Mouse (Mus musculus): ENCODE measurements around the gene Ephb4.

The Ephb4 gene

DNA sequence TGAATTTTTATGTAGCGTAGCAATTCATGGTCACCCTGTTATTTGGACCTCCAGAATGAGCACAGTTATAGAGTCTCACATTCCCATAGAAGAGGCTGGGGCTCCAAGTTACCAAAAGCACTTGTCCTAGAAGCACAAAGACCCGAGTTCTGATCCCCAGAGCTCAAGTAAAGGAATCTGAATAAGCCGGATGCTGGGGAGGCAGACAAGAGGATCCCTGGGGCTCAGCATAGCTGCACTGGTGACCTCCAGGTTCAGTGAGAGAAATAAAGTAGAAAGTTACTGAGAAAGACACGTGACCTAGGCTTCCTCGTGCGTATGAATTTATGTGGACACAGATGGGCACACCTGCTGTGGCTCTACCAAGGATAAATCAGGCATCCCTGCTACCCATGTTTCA, 14.8 kb upstream of the Ephb4 start:
- DNase-seq = no peak

DNA sequence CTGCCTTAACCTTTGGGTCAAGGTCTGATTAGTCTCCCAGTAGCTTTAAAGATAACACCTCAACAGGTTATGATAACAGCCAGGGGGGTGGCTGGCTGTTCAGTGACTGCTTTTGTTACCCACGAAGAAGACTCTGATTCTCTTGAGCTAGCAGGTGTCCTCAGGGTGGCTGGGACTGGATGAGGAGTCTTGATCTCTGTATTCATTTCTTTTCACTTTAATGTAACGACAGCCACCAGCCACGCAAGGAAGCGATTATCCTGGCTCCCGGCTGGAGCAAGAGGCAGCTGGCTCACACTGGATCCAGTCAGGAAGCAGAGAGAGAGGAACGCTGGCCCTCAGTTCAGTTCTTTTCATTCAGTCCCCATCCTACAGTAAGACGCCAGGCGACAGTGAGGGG, 12.7 kb upstream of the Ephb4 start:
- no peak for DNase-seq

DNA sequence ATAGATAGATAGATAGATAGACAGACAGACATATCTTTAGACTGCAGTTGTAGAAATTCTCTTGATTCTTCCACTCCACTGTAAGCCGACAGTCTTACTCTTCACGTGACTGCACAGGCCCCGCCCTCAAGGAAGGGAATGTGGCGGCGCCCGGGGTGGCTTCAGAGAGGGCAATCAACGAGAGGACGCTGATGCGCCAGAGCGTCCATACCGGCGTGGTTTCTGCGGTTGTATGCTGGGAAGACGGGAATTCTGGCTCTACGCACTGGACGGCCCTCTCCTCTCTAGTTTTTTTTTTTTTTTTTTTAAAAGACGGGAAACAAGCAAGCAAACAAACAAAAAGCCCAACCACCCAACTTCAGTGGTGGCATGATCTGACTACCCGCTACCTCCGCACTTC, 11.7 kb upstream of the Ephb4 start:
- DNase-seq = peak; percentile 96

DNA sequence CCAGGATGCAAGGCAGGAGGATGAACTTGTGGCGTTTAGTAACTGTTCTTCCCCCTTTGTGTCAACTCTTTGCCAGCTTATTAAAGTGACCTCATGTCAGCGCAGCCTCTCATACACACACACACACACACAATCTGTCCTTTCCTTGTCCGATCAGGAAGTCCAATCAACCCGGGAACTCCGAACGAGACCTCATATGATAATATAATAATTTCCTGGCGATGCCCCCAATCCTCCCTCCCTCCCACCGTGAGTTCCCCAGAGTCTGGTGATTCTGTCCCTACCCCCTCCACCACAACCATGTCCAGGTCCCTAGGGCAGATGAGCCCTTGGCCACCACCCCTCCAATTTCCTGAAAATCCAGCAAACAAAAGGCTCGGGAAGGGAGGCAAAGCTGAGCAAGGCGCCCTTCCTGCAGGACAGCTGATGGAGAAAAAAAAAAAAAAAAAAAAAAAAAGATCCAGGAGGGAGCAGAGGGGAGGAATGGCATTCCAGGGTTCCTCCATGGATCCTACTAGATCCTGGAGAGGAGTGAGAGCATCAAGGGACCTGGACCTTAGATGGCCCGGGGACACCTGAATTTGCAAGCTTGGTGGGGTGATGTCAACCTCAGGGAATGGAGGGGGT, 11.1 kb upstream of the Ephb4 start:
- peak; percentile 80 for DNase-seq

DNA sequence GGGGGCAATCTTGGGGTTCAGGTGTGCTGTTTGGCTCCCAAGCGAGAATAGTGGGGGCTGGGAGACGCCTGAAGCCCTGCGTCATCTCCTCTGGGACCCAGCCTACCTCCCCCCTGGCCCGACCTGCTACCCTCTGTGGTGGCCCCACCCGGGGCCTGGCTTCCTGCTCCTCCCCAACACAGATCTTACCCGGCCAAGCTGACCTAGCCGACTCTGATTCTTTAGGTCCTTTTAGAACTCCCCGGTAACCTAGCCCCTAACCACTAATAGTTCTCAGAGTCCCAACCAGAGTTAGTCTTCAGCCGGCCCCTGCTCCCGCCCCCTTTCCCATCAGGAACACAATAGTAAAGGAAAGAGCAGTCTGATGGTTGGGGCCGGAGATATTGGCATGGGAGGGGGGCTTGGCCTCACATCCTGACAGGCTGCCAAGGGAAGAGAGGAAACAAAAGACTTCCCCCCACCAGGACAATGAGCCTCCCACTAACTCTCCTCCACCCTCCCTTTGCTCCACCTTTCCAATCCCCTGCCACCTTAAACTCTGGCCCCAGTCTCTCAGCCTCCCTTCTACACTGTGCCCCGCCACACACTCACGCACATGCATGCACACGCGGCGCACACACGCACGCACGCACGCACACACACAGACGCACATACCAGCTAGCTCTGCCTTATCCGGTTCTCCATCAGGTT, 10.5 kb upstream of the Ephb4 start:
- DNase-seq = peak; percentile 84

DNA sequence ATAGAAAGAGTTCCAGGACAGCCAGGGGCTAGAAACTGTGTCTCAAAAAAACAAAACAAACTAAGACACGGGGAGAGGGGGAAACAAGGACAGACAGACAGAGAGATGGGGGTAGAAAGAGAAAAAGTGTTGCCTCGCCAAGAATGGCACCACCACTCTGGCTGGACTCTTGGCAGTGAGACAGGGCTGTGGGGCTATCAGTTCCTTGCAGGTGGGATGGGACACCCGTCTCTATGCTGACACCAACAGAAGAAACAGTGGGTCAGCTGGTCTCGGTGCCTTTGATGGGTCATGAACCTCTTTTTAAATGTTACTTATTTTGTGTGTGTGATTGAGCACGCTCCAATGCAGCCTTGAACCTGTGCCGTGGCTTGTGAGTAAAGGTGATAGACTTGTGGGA, 9.7 kb upstream of the Ephb4 start:
- DNase-seq = no peak

DNA sequence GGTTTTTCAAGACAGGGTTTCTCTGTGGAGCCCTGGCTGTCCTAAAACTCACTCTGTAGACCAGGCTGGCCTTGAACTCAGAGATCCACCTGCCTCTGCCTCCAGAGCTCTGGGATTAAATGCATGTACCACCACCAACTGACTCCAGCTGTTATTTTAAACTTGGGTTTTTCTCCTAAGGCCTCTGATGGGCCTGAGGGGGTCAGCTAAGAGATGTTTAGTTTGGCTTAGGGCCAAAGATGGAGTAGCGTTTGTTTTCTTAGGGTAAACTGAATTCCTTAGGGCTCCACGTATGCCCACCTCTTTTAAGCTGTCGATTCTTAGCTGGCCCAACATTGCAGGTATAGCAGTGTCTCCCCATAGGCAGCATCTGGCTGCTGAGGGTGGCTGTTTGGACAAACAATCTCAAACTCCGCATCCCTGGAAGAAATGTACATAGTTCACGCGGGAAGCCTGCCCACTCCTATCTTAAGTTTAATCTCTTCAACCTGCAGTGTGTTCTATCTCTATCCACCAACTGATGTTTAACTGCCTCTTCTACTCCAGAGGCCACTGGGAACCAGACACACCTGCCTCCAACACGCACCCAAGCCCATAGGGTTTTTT, 7.4 kb upstream of the Ephb4 start:
- no peak for DNase-seq

DNA sequence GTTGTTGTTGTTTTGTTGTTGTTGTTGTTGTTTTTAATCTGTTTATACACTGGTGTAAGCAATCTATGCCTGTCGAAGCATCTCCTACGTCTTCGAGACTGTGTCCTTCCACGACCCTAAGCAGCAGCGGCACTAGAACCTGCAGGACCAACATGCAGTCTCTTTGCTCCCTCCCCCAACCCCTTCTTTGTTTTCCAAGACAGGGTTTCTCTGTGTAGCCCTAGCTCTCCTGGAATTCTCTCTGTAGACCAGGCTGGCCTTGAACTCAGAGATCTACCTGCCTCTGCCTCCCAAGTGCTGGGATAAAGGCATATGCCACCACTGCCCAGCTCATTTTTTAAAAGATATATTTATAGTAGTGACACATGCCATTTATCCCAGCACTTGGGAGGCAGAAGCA, 6.5 kb upstream of the Ephb4 start:
- DNase-seq = no peak

DNA sequence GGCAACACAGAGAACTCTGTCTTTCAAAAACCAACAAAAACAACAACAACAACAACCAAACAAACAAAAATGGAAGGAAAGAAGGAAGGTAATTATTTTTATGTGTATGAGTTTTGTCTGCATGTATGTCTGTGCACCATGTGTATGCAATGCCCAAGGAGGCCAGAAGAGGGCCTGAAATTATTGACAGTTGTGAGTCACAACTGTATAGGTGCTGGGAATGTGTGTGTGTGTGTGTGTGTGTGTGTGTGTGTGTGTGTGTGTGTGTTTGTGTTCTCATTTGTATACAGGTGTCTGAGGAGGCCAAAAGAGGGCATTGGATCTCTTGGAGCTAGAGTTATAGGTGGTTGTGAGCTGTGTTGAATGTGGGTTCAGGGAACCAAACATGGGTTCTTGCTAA, 6.0 kb upstream of the Ephb4 start:
- DNase-seq = no peak

DNA sequence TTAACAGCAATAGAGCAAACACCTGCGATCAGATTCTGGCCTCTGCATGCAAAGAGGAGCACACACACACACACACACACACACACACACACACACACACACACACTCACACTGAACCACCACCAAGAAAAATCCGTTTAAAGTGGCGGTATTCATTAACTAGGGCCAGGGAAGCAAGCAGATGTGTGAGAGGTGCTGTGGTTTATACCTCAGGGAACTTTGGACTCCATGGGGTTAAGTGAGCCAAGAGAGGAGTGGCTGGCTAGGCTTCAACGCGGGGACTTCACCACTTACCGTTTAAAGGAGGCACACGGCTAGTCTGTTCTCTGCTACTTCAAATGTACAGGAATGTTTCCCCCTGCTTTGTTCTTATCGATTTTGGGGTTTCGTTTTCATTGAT, 4.1 kb upstream of the Ephb4 start:
- DNase-seq = peak; percentile 54

DNA sequence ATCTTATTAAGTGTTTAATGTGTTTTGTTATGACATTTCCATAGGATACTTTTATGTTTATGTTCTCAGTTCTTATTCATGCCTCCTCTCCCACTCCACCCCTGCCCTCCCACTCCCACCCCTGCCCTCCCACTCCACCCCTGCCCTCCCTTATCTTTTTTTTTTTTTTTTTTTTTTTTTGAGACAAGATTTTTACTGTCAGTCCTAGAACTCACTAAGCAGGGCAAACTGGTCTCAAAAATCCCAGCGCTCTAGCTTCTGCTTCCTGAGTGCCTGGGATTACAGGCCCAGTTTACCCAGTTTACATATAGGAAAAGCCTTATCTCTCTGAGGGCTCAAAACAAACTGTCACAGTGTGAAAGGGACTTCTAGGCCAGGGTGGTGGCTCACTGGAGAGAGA, 3.5 kb upstream of the Ephb4 start:
- DNase-seq = no peak

DNA sequence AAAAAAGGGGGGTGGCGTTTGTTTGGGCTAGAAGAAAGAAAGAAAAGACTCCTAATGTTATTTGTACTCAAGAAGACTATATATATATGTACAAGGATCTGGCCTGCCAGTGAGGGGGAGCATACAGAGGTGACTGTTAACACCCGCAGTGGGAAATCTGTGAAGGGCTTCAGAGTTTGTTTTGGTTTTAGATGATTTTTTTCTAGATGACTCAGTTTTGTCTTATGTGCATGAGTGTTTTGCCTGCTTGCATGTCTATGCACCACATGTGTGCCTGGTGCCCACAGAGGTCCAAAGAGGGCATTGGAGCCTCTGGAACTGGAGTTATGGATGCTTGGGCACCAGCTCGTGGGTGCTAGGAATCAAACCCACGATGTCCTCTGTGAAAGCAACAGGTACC, 2.9 kb upstream of the Ephb4 start:
- no peak for DNase-seq

DNA sequence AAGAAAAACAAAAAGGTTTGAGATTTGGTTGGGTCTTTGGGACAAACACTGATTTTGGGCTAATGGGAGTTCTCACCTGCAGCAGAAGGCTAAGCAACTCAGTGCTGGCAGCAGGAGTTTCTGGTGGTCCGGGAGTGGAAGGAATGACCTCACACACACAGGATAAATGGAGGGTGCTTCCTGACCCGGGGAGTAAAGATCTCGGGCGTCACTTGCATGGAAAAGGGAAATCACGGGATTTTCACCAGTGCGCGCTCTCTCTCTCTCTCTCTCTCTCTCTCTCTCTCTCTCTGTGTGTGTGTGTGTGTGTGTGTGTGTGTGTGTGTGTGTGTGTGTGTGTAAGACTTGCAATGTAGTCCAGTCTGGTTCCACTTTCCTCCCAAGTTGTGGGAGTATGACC, 2.1 kb upstream of the Ephb4 start:
- DNase-seq = peak; percentile 46

DNA sequence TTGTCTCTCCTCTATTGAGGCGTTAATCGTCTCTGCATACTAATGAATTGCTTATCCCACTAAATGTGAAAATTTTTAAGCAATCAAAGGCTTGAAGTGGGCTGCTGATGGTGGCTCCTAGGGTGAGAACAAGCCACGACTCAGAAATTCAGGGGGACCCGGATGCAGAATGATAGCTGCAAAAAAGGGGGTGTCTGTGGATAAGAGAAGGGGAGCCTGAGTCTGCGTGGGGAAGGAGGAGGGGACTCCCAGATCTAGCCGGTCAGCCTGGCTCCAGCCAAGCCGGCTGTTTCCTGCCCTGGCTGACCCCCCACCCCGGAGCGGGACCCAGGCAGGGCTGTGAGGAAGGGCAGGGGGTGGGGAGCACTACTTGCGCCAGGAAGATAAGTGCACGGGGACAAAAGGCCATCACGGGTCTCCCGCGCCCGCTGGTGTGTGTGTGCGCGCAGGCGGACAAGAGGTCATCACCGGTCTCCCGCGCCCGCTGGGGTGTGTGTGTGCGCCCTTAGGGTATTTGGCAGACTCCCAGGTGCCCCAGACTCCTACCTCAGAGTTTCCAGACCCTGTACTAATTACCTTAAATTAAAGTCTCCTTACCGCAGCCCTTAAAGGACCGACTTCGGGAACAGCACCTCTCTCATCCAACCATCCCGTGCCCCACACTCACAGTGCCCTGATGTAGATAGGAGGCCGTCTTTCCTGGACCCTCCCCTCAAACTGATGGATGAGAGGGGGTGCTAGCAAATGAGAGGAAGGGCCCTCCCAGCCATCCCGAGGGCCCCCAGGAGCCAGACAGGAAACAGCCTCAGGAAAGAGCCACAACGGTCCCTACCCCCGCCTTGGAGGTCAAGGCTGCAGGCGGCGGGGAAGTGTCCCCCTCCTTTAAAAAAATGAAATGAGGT, 1.2 kb upstream of the Ephb4 start:
- DNase-seq = peak; percentile 91

DNA sequence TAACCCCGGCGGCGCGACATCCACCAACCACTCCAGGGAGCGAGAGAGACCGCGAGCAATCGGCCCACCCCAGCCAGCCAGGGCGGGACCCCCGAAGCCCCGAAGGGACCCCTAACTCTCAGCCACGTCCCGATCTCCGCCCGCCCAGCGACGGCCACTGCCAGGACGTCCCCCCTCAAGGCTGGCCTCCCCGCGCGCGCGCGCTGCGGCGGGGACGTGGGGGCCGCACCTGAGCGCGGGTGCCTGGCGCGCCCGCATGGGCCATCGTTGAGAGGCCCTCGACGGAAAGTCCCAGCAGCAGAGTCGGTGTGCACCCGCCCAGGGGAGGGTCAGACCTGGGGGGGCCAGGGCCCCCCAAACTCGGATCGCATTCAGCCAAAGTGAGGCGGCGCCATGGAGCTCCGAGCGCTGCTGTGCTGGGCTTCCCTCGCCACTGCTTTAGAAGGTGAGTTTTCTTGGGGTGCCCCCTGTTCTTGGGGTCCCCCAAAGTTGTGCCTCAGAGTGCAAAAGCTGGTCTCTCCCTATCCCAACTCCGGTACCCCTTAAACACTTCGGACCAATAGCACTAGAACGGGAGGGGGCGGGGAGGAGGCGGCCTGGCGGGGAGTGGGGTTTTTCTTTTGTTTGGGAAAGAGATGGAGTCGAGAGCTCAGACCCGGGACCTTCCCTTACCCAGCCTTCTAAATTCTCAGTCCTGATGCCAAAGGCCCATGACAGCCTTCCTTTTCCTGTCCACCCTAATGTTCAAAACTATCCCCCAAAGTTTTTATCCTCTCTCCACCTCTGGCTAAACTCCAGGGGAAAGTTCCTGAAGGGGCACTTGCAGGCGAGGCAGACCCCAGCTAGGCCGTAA, 522 bp downstream of the Ephb4 start:
- no peak for DNase-seq

DNA sequence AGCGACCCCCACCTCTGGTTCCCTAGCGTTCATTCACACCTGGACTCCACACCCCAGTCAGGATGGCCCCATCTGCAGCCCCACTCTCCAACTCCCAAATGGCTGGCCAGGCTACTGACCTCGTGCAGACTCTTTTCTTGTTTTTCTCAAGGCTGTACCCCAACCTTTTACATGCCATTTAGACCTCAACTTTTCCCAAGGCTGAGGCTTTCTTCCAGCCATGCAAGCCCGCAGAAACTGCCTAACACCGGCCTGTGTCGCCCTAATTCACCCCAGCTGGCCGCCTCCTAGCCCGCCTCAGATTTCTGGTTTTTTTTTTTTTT, 1.1 kb downstream of the Ephb4 start:
- DNase-seq = no peak

DNA sequence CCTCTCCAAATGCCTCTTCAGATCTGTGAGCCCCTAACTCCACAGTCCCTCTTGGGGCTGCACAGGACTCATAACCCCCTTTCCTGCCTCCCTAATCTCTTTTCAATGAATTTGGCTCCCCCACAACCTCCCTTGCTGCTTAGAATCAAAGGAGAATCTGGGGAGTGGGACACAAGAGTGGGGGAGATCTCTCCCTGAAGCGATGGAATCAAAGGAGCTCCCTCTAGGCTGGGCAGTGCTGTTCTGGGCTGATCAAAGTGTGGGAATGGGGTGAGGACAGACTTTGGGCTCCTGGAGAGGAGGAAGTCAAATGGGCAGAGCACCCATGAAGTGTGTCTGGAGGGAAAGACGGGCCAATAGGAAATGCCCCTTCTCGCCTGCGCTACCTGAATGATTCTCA, 1.5 kb downstream of the Ephb4 start:
- no peak for DNase-seq

DNA sequence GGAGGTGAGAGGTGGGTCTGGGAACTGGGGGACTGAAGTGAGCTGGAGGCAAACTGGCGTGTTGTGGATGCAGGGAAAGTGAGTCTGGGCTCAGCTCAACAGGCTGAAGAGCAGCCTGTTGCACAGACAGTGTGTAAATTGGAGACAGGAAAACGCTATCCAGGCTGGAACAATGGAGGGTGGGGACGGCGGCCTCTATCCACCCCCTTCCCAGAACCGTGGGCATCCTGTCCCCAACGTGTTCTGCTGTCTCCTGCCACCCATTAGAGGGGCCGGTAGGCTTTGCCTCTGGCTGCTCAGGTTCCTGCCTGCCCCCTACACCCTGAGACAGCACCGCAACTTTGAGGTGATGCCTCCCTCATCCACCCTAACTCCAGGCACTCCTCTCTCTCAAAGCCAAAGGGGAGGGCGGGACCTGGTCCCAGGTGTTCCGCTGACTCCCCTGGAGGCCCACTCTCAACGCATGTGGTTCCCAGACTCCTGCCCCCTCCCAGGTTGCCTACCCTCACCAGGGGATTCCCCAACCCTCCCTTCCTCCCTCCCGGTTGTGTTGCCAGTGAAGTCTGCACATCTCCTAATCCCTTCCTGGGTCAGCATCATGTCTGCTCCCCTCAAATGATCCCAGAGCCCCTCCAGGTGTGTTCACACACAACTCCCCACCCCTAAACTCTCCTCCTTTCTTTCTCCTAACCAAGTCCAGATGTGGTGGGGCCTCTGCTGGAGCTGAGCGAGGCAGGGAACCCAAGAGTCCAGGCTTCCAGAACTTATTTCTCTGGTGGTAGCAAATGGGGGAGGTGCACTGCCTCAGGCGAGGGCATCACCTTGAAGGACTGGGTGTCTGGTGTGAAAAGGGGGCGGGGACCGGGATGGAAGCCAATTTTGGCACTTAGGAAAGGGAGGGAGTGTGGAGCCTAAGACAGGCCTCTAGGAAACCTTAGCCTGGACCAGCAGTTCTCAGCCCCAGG, 2.4 kb downstream of the Ephb4 start:
- peak; percentile 77 for DNase-seq

DNA sequence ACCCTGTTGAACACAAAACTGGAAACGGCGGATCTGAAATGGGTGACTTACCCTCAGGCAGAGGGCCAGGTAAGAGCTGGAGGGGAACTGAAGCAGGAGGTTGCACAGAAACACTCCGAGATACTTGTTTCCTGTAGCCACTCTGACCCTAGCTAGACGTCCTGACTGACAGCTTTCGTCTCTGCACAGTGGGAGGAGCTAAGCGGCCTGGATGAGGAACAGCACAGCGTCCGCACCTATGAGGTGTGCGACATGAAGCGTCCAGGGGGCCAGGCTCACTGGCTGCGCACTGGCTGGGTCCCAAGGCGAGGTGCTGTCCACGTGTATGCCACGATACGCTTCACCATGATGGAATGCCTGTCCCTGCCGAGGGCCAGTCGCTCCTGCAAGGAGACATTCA, 4.2 kb downstream of the Ephb4 start:
- no peak for DNase-seq

DNA sequence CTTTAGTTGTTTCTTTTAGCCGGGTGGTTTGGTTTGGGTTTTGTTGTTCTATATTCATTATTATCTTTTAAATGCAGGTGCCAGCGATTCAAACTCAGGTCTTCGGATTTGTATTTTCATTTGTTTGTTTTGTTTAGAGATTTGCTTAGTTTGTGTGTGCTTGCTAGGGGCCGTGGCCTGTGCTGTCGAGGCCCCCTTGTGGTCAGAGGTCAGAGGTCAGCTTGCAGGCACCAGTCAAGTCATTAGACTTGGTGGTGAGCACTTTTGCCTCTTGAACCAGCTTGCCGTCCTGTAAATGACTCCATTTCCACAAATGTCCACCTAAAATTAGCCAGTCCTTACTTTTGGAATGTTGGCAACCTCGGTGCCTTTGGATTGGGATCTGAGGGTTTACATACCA, 8.5 kb downstream of the Ephb4 start:
- peak; percentile 48 for DNase-seq

DNA sequence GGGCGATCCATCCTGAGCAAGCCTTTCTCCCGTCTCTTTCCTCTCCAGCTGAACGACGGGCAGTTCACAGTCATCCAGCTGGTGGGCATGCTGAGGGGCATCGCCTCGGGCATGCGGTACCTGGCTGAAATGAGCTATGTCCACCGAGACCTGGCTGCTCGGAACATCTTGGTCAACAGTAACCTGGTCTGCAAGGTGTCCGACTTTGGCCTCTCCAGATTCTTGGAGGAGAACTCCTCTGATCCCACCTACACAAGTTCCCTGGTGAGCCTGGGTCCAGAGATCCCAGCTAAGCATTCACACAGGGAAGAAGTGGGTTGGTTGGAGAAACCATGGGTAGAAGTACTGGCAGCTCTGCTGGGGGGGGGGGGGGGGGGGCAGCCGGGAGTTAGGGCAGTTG, 19.8 kb downstream of the Ephb4 start:
- no peak for DNase-seq
